Mouse (Mus musculus): ENCODE measurements at regions not wholly inside any gene's neighbourhood (a gene's known extent, or its start where the extent isn't known, plus 50 kb on each side); places are given as distances from the start of the nearest gene placed in this dataset.

GRCm38 (mm10) chr5:118407451-118407850 lies 153.0 kb upstream of the Med13l start:
- H3K4me1 ChIP-seq (ENCODE audit: control insufficient read depth, insufficient read depth, low read length), result no peaks in the 10 kb centered on the region
- no peaks in the 10 kb centered on the region for H3K27me3 ChIP-seq (ENCODE audit: control insufficient read depth, insufficient read depth, low read length)
- no peak overlapping the region for H3K4me2 ChIP-seq (replicated peaks; ENCODE audit: low read depth, low read length, severe bottlenecking)
- H3K9ac ChIP-seq (ENCODE audit: low read depth, low read length, severe bottlenecking), result no peak overlapping the region
- no peak overlapping the region for H3K4me3 ChIP-seq (replicated peaks; ENCODE audit: low read length)
- ATAC-seq (ENCODE audit: low FRiP score, low read depth) (no peak), DNase-seq (ENCODE audit: low spot score) (no peak)
- no peak for TF ChIP-seq POLR2A (IDR thresholded peaks at IDR 0.05; ENCODE audit: borderline replicate concordance, extremely low read depth, insufficient read depth, insufficient read length)
- WGBS, result 55% methylated on average over 11 of the region's 11 CpGs
- peaks cover 6% of the 10 kb centered on the region; the same call in 1 of the 2 replicates for H3K9me3 ChIP-seq (ENCODE audit: control insufficient read depth, low read length)
- no peak overlapping the region for H3K27ac ChIP-seq (replicated peaks; ENCODE audit: low read depth, low read length)
- no peaks in the 10 kb centered on the region for H3K36me3 ChIP-seq (ENCODE audit: control insufficient read depth, insufficient read depth, low read length)

- H3K4me2 ChIP-seq (replicated peaks; ENCODE audit: low read depth, low read length, severe bottlenecking), result no peak overlapping the region
- H3K9ac ChIP-seq (ENCODE audit: low read depth, low read length, severe bottlenecking), result no peak overlapping the region
- H3K4me1 ChIP-seq (ENCODE audit: control insufficient read depth, insufficient read depth, low read length), result no peaks in the 10 kb centered on the region
- no peak overlapping the region for H3K27ac ChIP-seq (replicated peaks; ENCODE audit: low read depth, low read length)
- 85% methylated on average over 3 of the region's 3 CpGs for WGBS
- no peaks in the 10 kb centered on the region for H3K27me3 ChIP-seq (ENCODE audit: control insufficient read depth, insufficient read depth, low read length)
- no peaks in the 10 kb centered on the region for H3K36me3 ChIP-seq (ENCODE audit: control insufficient read depth, insufficient read depth, low read length)
- DNase-seq (ENCODE audit: low spot score), result no peak
- ATAC-seq (ENCODE audit: low FRiP score, low read depth), result no peak
- peaks cover 6% of the 10 kb centered on the region; the same call in 1 of the 2 replicates for H3K9me3 ChIP-seq (ENCODE audit: control insufficient read depth, low read length)
- no peak for TF ChIP-seq POLR2A (IDR thresholded peaks at IDR 0.05; ENCODE audit: borderline replicate concordance, extremely low read depth, insufficient read depth, insufficient read length)
- no peak overlapping the region for H3K4me3 ChIP-seq (replicated peaks; ENCODE audit: low read length)
Observed at GRCm38 (mm10) chr5:118407973-118408372, 152.5 kb upstream of the Med13l start.

- no peak for ATAC-seq (ENCODE audit: low FRiP score, low read depth)
- H3K27me3 ChIP-seq (ENCODE audit: control insufficient read depth, insufficient read depth, low read length), result no peaks in the 10 kb centered on the region
- H3K4me2 ChIP-seq (replicated peaks; ENCODE audit: low read depth, low read length, severe bottlenecking), result no peak overlapping the region
- H3K9me3 ChIP-seq (ENCODE audit: control insufficient read depth, low read length), result peaks cover 6% of the 10 kb centered on the region; the same call in 1 of the 2 replicates
- WGBS, result 83% methylated on average over 8 of the region's 8 CpGs
- H3K9ac ChIP-seq (ENCODE audit: low read depth, low read length, severe bottlenecking), result no peak overlapping the region
- TF ChIP-seq POLR2A (IDR thresholded peaks at IDR 0.05; ENCODE audit: borderline replicate concordance, extremely low read depth, insufficient read depth, insufficient read length), result no peak
- H3K36me3 ChIP-seq (ENCODE audit: control insufficient read depth, insufficient read depth, low read length), result no peaks in the 10 kb centered on the region
- peaks cover 4% of the 10 kb centered on the region for H3K4me1 ChIP-seq (ENCODE audit: control insufficient read depth, insufficient read depth, low read length)
- no peak overlapping the region for H3K4me3 ChIP-seq (replicated peaks; ENCODE audit: low read length)
- no peak for DNase-seq (ENCODE audit: low spot score)
- H3K27ac ChIP-seq (replicated peaks; ENCODE audit: low read depth, low read length), result no peak overlapping the region
Observed at GRCm38 (mm10) chr5:118408826-118409225, 151.7 kb upstream of the Med13l start.

- no peak overlapping the region for H3K9ac ChIP-seq (ENCODE audit: low read depth, low read length, severe bottlenecking)
- WGBS, result 56% methylated on average over 13 of the region's 13 CpGs
- peak; percentile 92 for DNase-seq (ENCODE audit: low spot score)
- peak overlapping the region; percentile 28; the same call in 1 of the 2 replicates for H3K27ac ChIP-seq (replicated peaks; ENCODE audit: low read depth, low read length)
- no peaks in the 10 kb centered on the region for H3K9me3 ChIP-seq (ENCODE audit: control insufficient read depth, low read length)
- H3K4me3 ChIP-seq (replicated peaks; ENCODE audit: low read length), result no peak overlapping the region
- peaks cover 6% of the 10 kb centered on the region for H3K4me1 ChIP-seq (ENCODE audit: control insufficient read depth, insufficient read depth, low read length)
- no peak for TF ChIP-seq POLR2A (IDR thresholded peaks at IDR 0.05; ENCODE audit: borderline replicate concordance, extremely low read depth, insufficient read depth, insufficient read length)
- peak; percentile 98 for ATAC-seq (ENCODE audit: low FRiP score, low read depth)
- H3K27me3 ChIP-seq (ENCODE audit: control insufficient read depth, insufficient read depth, low read length), result no peaks in the 10 kb centered on the region
- no peaks in the 10 kb centered on the region for H3K36me3 ChIP-seq (ENCODE audit: control insufficient read depth, insufficient read depth, low read length)
- H3K4me2 ChIP-seq (replicated peaks; ENCODE audit: low read depth, low read length, severe bottlenecking), result no peak overlapping the region; the same call in 1 of the 2 replicates
Observed at GRCm38 (mm10) chr5:118413428-118414282, 146.8 kb upstream of the Med13l start.

GRCm38 (mm10) chr5:118419344-118420037 lies 141.0 kb upstream of the Med13l start:
- no peak overlapping the region for H3K4me3 ChIP-seq (replicated peaks; ENCODE audit: low read length)
- peaks cover 20% of the 10 kb centered on the region for H3K4me1 ChIP-seq (ENCODE audit: control insufficient read depth, insufficient read depth, low read length)
- H3K9me3 ChIP-seq (ENCODE audit: control insufficient read depth, low read length), result no peaks in the 10 kb centered on the region
- H3K36me3 ChIP-seq (ENCODE audit: control insufficient read depth, insufficient read depth, low read length), result no peaks in the 10 kb centered on the region
- no peak overlapping the region for H3K4me2 ChIP-seq (replicated peaks; ENCODE audit: low read depth, low read length, severe bottlenecking)
- no peak for DNase-seq (ENCODE audit: low spot score)
- H3K9ac ChIP-seq (ENCODE audit: low read depth, low read length, severe bottlenecking), result no peak overlapping the region
- TF ChIP-seq POLR2A (IDR thresholded peaks at IDR 0.05; ENCODE audit: borderline replicate concordance, extremely low read depth, insufficient read depth, insufficient read length), result no peak
- no peaks in the 10 kb centered on the region for H3K27me3 ChIP-seq (ENCODE audit: control insufficient read depth, insufficient read depth, low read length)
- ATAC-seq (ENCODE audit: low FRiP score, low read depth), result no peak
- H3K27ac ChIP-seq (replicated peaks; ENCODE audit: low read depth, low read length), result no peak overlapping the region
- 72% methylated on average over 7 of the region's 7 CpGs for WGBS
